In the genomic region with DNA sequence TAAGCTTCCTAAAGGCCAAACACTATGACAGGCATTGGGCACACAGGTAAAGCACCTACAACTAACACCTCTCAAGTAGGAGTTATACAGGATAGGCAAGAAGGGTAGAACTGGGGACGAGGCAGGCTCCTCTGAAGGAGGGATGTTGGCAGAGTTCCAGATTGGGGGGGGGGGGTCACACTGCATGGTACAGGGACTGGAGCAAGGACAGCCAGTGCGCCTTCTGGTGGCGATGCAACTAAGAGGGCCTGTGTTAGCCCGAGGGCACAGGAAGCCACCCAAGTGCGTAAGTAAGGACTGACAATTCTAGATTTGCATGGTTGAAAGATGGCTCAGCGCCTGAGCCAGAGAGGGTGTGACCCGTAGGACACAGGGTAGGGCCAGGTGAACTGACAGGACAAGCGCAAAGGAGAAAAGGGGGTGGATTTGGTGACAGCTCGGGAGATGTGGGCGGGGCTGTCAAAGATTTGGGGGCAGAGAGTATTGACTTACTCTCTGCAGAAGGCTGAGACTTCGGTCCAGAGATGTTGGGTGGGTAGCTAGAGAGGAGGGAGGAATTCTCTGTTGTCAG, we compare ENCODE assay signal across 8 mouse cellular contexts. TPM values are rescaled to one million over a fixed set of nuclear protein-coding genes. Genes with fewer than 3 reads are reported as not detected.
DNase-seq lines count a peak whose midpoint lies in the region; ATAC-seq and TF ChIP-seq lines count a peak whose summit lies in the region.

No protein-coding gene starts in this region.

- peak overlapping the region; percentile 90 for H3K4me2 ChIP-seq in intestine, embryonic 14.5 days (ENCODE audit: low read length)
- H3K4me2 ChIP-seq in liver, embryonic 14.5 days (ENCODE audit: low read depth): peak overlapping the region; percentile 63

- H3K27ac ChIP-seq in intestine, embryonic 14.5 days (ENCODE audit: low read depth): peak overlapping the region; percentile 92; the same call in 1 of the 2 replicates
- H3K27ac ChIP-seq in liver, embryonic 14.5 days: no peak overlapping the region

- H3K9me3 ChIP-seq in intestine, embryonic 14.5 days (ENCODE audit: control insufficient read depth, low read length): no peaks in the 10 kb centered on the region
- no peaks in the 10 kb centered on the region for H3K9me3 ChIP-seq in liver, embryonic 14.5 days (ENCODE audit: control insufficient read depth, low read length)

- H3K4me1 ChIP-seq in intestine, embryonic 14.5 days (replicated peaks; ENCODE audit: control insufficient read depth, insufficient read depth, low read length): peaks cover 69% of the 10 kb centered on the region
- H3K4me1 ChIP-seq in liver, embryonic 14.5 days (replicated peaks; ENCODE audit: control insufficient read depth in 2 of 2, insufficient read depth in 2 of 2, low read length in 1 of 2): peaks cover 0 to 34% of the 10 kb centered on the region in 2 experiments; a peak in 3 of 4 replicates

- peak overlapping the region; percentile 68 for H3K4me3 ChIP-seq in intestine, embryonic 14.5 days (ENCODE audit: low read depth, low read length)
- peak overlapping the region; percentile 49 to 56 for H3K4me3 ChIP-seq in liver, embryonic 14.5 days (ENCODE audit: insufficient read depth in 1 of 2, low read depth in 2 of 2, low read length in 2 of 2)

- no peaks in the 10 kb centered on the region for H3K36me3 ChIP-seq in intestine, embryonic 14.5 days (ENCODE audit: control insufficient read depth, insufficient read depth, low read length)
- no peaks in the 10 kb centered on the region for H3K36me3 ChIP-seq in liver, embryonic 14.5 days (replicated peaks; ENCODE audit: control insufficient read depth, insufficient read depth, low read depth)

- peak overlapping the region; percentile 64; the same call in 1 of the 2 replicates for H3K9ac ChIP-seq in intestine, embryonic 14.5 days (ENCODE audit: low read length)
- H3K9ac ChIP-seq in liver, embryonic 14.5 days (replicated peaks): no peak overlapping the region

- H3K27me3 ChIP-seq in intestine, embryonic 14.5 days (replicated peaks; ENCODE audit: control insufficient read depth, insufficient read depth, low read length): no peaks in the 10 kb centered on the region
- H3K27me3 ChIP-seq in liver, embryonic 14.5 days (ENCODE audit: control insufficient read depth, insufficient read depth, low read length): peaks cover 15% of the 10 kb centered on the region

- TF ChIP-seq EP300 in liver, embryonic 14.5 days (IDR thresholded peaks at IDR 0.05; ENCODE audit: low read depth): no peak

- under 1% methylated on average over 11 of the region's 11 CpGs for WGBS in intestine, embryonic 14.5 days
- 1% methylated on average over 11 of the region's 11 CpGs for WGBS in liver, embryonic 14.5 days (ENCODE audit: insufficient replicate concordance)

- peak; percentile 24 for ATAC-seq in intestine, embryonic 14.5 days (replicated peaks; ENCODE audit: low FRiP score, low TSS enrichment, low read depth)
- ATAC-seq in liver, embryonic 14.5 days (ENCODE audit: insufficient read depth): peak; percentile 9; the same call in 1 of the 2 replicates

- DNase-seq in urinary bladder, postnatal 14 days (ENCODE audit: low spot score): peak; percentile 75
- DNase-seq in urinary bladder, adult 2 months (ENCODE audit: low spot score): no peak
- peak; percentile 53 for DNase-seq in cerebellum, adult 8-10 months
- DNase-seq in gonadal fat pad, adult 2 months (ENCODE audit: low read depth): peak; percentile 63
- DNase-seq in intestine, embryonic 14.5 days (ENCODE audit: low spot score): peak; percentile 78
- DNase-seq in liver, embryonic 14.5 days (ENCODE audit: low read depth in 3 of 3, low spot score in 3 of 3): no peak
- peak; percentile 92 for DNase-seq in naive thymus-derived CD4-positive, alpha-beta T cell, adult 2 months (ENCODE audit: low read depth)
- peak; percentile 84 for DNase-seq in thymus, postnatal 0 days (ENCODE audit: low spot score)

- peak; percentile 53 for TF ChIP-seq CTCF in liver, embryonic 14.5 days (IDR thresholded peaks at IDR 0.05; ENCODE audit: low read depth)

RNA-seq across cellular contexts. Expression of a gene that starts 2.1 kb away (rescaled TPM):
- 15.6 and 26.4 TPM in 2 replicates for polyA plus RNA-seq in urinary bladder, adult 2 months (2012; rRNA removed)
- 22.6 and 28.6 TPM in 2 replicates for polyA plus RNA-seq in gonadal fat pad, adult 2 months (2012; rRNA removed)
- 1.4 and 1.8 TPM in 2 replicates for polyA plus RNA-seq in intestine, embryonic 14.5 days (2014; fragmentation: Nextera tagmentation; extraction: Ambion mirVana)
- polyA plus RNA-seq in liver, embryonic 14.5 days (2012; rRNA removed): 2.1 and 2.2 TPM in 2 replicates
- polyA plus RNA-seq in liver, embryonic 14.5 days (2014; fragmentation: Nextera tagmentation; extraction: Ambion mirVana): 0.38 and 0.44 TPM in 2 replicates
- 41.3 and 43.3 TPM in 2 replicates for polyA plus RNA-seq in thymus, postnatal 0 days (2015; fragmentation: Nextera tagmentation; extraction: Ambion mirVana)

RNA-seq across cellular contexts. Expression of a gene that starts 41.1 kb away (rescaled TPM):
- 0.11 and 0.22 TPM in 2 replicates for polyA plus RNA-seq in urinary bladder, adult 2 months (2012; rRNA removed)
- 0.14 and 0.26 TPM in 2 replicates for polyA plus RNA-seq in gonadal fat pad, adult 2 months (2012; rRNA removed)
- polyA plus RNA-seq in intestine, embryonic 14.5 days (2014; fragmentation: Nextera tagmentation; extraction: Ambion mirVana): 0.03 TPM in 1 of 2 replicates, not detected in the other
- polyA plus RNA-seq in liver, embryonic 14.5 days (2012; rRNA removed): not detected in 2 replicates
- polyA plus RNA-seq in liver, embryonic 14.5 days (2014; fragmentation: Nextera tagmentation; extraction: Ambion mirVana): not detected in 2 replicates
- 0.09 TPM in 1 of 2 replicates, not detected in the other for polyA plus RNA-seq in thymus, postnatal 0 days (2015; fragmentation: Nextera tagmentation; extraction: Ambion mirVana)

RNA-seq across cellular contexts. Expression of a gene that starts 44.9 kb away (rescaled TPM):
- 1.2 and 1.4 TPM in 2 replicates for polyA plus RNA-seq in urinary bladder, adult 2 months (2012; rRNA removed)
- polyA plus RNA-seq in gonadal fat pad, adult 2 months (2012; rRNA removed): 2.0 and 3.8 TPM in 2 replicates
- polyA plus RNA-seq in intestine, embryonic 14.5 days (2014; fragmentation: Nextera tagmentation; extraction: Ambion mirVana): 0.07 and 0.09 TPM in 2 replicates
- 0.22 and 0.28 TPM in 2 replicates for polyA plus RNA-seq in liver, embryonic 14.5 days (2012; rRNA removed)
- 0.11 and 0.25 TPM in 2 replicates for polyA plus RNA-seq in liver, embryonic 14.5 days (2014; fragmentation: Nextera tagmentation; extraction: Ambion mirVana)
- 0.05 TPM in 2 replicates for polyA plus RNA-seq in thymus, postnatal 0 days (2015; fragmentation: Nextera tagmentation; extraction: Ambion mirVana)

RNA-seq across cellular contexts. Expression of a gene that starts 45.0 kb away (rescaled TPM):
- polyA plus RNA-seq in urinary bladder, adult 2 months (2012; rRNA removed): 27.6 and 30.6 TPM in 2 replicates
- 45.4 and 47.2 TPM in 2 replicates for polyA plus RNA-seq in gonadal fat pad, adult 2 months (2012; rRNA removed)
- polyA plus RNA-seq in intestine, embryonic 14.5 days (2014; fragmentation: Nextera tagmentation; extraction: Ambion mirVana): 24.2 and 32.1 TPM in 2 replicates
- polyA plus RNA-seq in liver, embryonic 14.5 days (2012; rRNA removed): 6.1 and 6.3 TPM in 2 replicates
- 9.1 and 9.4 TPM in 2 replicates for polyA plus RNA-seq in liver, embryonic 14.5 days (2014; fragmentation: Nextera tagmentation; extraction: Ambion mirVana)
- polyA plus RNA-seq in thymus, postnatal 0 days (2015; fragmentation: Nextera tagmentation; extraction: Ambion mirVana): 7.6 and 8.3 TPM in 2 replicates

Comparison
In these comparisons a context has a peak if more than half of its experiments do, and no peak if none do; other contexts are left out.
1. DNase-seq: peak in urinary bladder, postnatal 14 days (single experiment), cerebellum, adult 8-10 months (single experiment), gonadal fat pad, adult 2 months (single experiment), intestine, embryonic 14.5 days (single experiment), naive thymus-derived CD4-positive, alpha-beta T cell, adult 2 months (single experiment) and thymus, postnatal 0 days (single experiment); none in urinary bladder, adult 2 months (single experiment) and liver, embryonic 14.5 days (0 of 3).